Mouse (Mus musculus) neural tube, embryonic 12.5 days (tissue): ENCODE results near the gene Myl3. TPM values are rescaled to one million over a fixed set of nuclear protein-coding genes. Genes with fewer than 3 reads are reported as not detected.

Experiments used
- ATAC-seq: fragments of 200-750 bp; cut with Nextera tagmentation; 2 replicates; pipeline ENCODE4 v1.8.0; 2017; ENCODE audit warnings: low read depth, mild to moderate bottlenecking, moderate TSS enrichment, moderate library complexity; ENCODE audit not compliant: low FRiP score
- H3K27ac ChIP-seq: fragments of 300-500 bp; sonication (generic); 2 replicates; pipeline ENCODE4 v1.5.1; 2016
- H3K27me3 ChIP-seq: fragments of 300-500 bp; sonication (generic); replicated peaks from 2 replicates; pipeline ENCODE4 v1.6.1; 2016; ENCODE audit warnings: mild to moderate bottlenecking
- H3K36me3 ChIP-seq: fragments of 300-500 bp; sonication (generic); 2 replicates; pipeline ENCODE4 v1.6.1; 2016; ENCODE audit warnings: mild to moderate bottlenecking
- H3K4me1 ChIP-seq: fragments of 300-500 bp; sonication (generic); 2 replicates; pipeline ENCODE4 v1.6.1; 2016
- H3K4me2 ChIP-seq: fragments of 300-500 bp; sonication (generic); replicated peaks from 2 replicates; pipeline ENCODE4 v1.6.1; 2016; ENCODE audit warnings: mild to moderate bottlenecking
- H3K4me3 ChIP-seq: fragments of 300-500 bp; sonication (generic); 2 replicates; pipeline ENCODE4 v1.5.1; 2016
- H3K9ac ChIP-seq: fragments of 300-500 bp; sonication (generic); 2 replicates; pipeline ENCODE4 v1.6.1; 2016; ENCODE audit warnings: mild to moderate bottlenecking
- H3K9me3 ChIP-seq: fragments of 300-500 bp; sonication (generic); 2 replicates; pipeline ENCODE4 v1.6.1; 2016; ENCODE audit warnings: mild to moderate bottlenecking
- WGBS: fragments of 180-500 bp; shearing (Covaris S2); methylation state at CpG from one replicate; pipeline ENCODE4 v1.1.7; 2016; 5-methylcytosine and 5-hydroxymethylcytosine counted together
- polyA plus RNA-seq: library from polyadenylated mRNA; unstranded; fragments of >200 nt; fragmentation: Nextera tagmentation; extraction: Ambion mirVana; gene quantifications from 2 replicates; pipeline ENCODE4 v1.2.1, GENCODE M21; 2016

Myl3 gene
- polyA plus RNA-seq, 1 experiment from 2014 or later = 1.0 TPM

- no peak overlapping the region for H3K9ac ChIP-seq
- no peaks in the 10 kb centered on the region for H3K4me1 ChIP-seq
- WGBS = 76% methylated on average over 4 of the region's 4 CpGs
- no peak for ATAC-seq
- H3K9me3 ChIP-seq = no peaks in the 10 kb centered on the region
- H3K36me3 ChIP-seq = no peaks in the 10 kb centered on the region
- H3K4me2 ChIP-seq = no peak overlapping the region
- no peaks in the 10 kb centered on the region for H3K27me3 ChIP-seq
- H3K27ac ChIP-seq = no peak overlapping the region
- H3K4me3 ChIP-seq = no peak overlapping the region
Observed at GRCm38 (mm10) chr9:110803294-110803693, 61.6 kb downstream of the Myl3 start.

GRCm38 (mm10) chr9:110810051-110810450, 68.4 kb downstream of the Myl3 start:
- H3K9ac ChIP-seq = no peak overlapping the region
- no peaks in the 10 kb centered on the region for H3K9me3 ChIP-seq
- H3K27ac ChIP-seq = no peak overlapping the region
- H3K4me2 ChIP-seq = no peak overlapping the region
- H3K4me3 ChIP-seq = no peak overlapping the region
- no peaks in the 10 kb centered on the region for H3K36me3 ChIP-seq
- ATAC-seq = no peak
- H3K4me1 ChIP-seq = no peaks in the 10 kb centered on the region
- H3K27me3 ChIP-seq = no peaks in the 10 kb centered on the region
- 91% methylated on average over 4 of the region's 4 CpGs for WGBS

- H3K9ac ChIP-seq = no peak within 1 kb of the TSS
- no peaks in the 10 kb centered on the region for H3K36me3 ChIP-seq
- no peak within 1 kb of the TSS for H3K27ac ChIP-seq
- H3K27me3 ChIP-seq = no peaks in the 10 kb centered on the region
- no peak within 1 kb of the TSS for H3K4me3 ChIP-seq
- ATAC-seq = no peak
- H3K9me3 ChIP-seq = no peaks in the 10 kb centered on the region
- no peaks in the 10 kb centered on the region for H3K4me1 ChIP-seq
- H3K4me2 ChIP-seq = no peak within 1 kb of the TSS
- 63% methylated on average over 18 of the region's 18 CpGs for WGBS
Observed at GRCm38 (mm10) chr9:110813789-110814188, 72.1 kb downstream of the Myl3 start, which contains the start of gene Prss44. Prss44 (plus strand) TSS chr9:110813994.

Other genes starting within 250 kb of the Myl3 start
- gene Setd2, start 209.3 kb upstream of the Myl3 start, polyA plus RNA-seq = 37.4 and 41.3 TPM in 2 replicates
- 41.2 and 42.7 TPM in 2 replicates for gene Nradd, start 117.4 kb upstream of the Myl3 start, polyA plus RNA-seq
- 1.6 and 2.6 TPM in 2 replicates for gene Nbeal2, start 87.7 kb upstream of the Myl3 start, polyA plus RNA-seq
- gene Ccdc12, start 85.4 kb upstream of the Myl3 start, polyA plus RNA-seq = 125 and 133 TPM in 2 replicates
- gene Pth1r, start 5.3 kb downstream of the Myl3 start, polyA plus RNA-seq = 40.6 and 42.4 TPM in 2 replicates
- gene Prss42, start 56.3 kb downstream of the Myl3 start, polyA plus RNA-seq = not detected in 2 replicates
- not detected in 2 replicates for gene Prss44, start 72.1 kb downstream of the Myl3 start, polyA plus RNA-seq
- not detected in 2 replicates for gene Prss43, start 84.8 kb downstream of the Myl3 start, polyA plus RNA-seq
- not detected in 2 replicates for gene Prss45, start 92.7 kb downstream of the Myl3 start, polyA plus RNA-seq
- gene Prss46, start 102.6 kb downstream of the Myl3 start, polyA plus RNA-seq = not detected in 2 replicates
- 0.28 TPM in 1 of 2 replicates, not detected in the other for gene Prss50, start 116.1 kb downstream of the Myl3 start, polyA plus RNA-seq
- 1.00 and 1.2 TPM in 2 replicates for gene Als2cl, start 138.0 kb downstream of the Myl3 start, polyA plus RNA-seq
- gene Tmie, start 138.3 kb downstream of the Myl3 start, polyA plus RNA-seq = 0.70 and 1.1 TPM in 2 replicates
- gene Fam240a, start 175.0 kb downstream of the Myl3 start, polyA plus RNA-seq = not detected in 2 replicates
- not detected in 2 replicates for gene Tdgf1, start 204.3 kb downstream of the Myl3 start, polyA plus RNA-seq
- gene Lrrc2, start 209.7 kb downstream of the Myl3 start, polyA plus RNA-seq = 0.41 and 0.48 TPM in 2 replicates
- gene Rtp3, start 248.7 kb downstream of the Myl3 start, polyA plus RNA-seq = not detected in 2 replicates